Mouse (Mus musculus): ENCODE data around the gene Cep164. TPM values are rescaled to one million over a fixed set of nuclear protein-coding genes. Genes with fewer than 3 reads are reported as not detected.

Cep164 gene
- 18.0 and 20.6 TPM in 2 replicates for total RNA-seq (2023)

GRCm38 (mm10) chr9:45828291-45828963 lies at the start of gene Cep164:
TSS of gene Cep164 (minus strand) at chr9:45828691.

DNA sequence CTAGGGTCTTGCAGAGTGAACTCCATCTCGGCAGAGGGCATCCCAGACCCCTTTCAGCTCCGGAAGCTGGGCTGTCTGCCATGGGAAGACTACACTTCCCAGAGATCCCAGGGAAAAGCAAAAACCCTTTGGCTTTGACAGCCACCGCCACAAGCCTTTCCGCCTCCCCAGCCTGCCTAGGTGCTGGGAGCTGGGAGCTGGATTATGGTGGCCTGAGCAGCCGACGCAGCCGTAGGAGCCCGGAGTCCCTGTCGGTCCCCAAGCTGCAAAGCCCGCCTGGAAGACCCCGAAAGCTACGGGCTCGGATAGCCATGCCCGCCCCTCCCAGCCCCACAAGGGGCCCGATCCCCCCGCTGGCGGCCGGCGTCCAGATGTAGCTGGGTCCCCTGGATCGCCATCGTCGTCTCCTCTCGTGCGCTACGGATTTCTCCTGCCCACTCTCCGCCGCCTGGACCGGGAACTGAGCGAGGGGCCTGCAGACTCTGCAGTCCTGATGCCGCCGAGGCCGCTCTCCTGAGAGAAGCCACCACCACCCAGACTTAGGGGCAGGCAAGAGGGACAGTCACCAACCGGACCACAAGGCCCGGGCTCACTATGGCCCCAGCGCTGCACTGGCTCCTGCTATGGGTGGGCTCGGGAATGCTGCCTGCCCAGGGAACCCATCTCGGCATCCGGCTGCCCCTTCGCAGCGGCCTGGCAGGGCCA lies 10.1 kb upstream of the Cep164 start, which contains the start of gene Bace1:
TSS of gene Bace1 (plus strand) at position 147 of the 705 bp plus-strand sequence.

Other genes with a start within 250 kb of the Cep164 start
- gene Bace1, start 9.9 kb upstream of the Cep164 start, total RNA-seq (2023) = 9.8 and 24.2 TPM in 2 replicates
- 80.0 and 110 TPM in 2 replicates for gene Pcsk7, start 77.8 kb upstream of the Cep164 start, total RNA-seq (2023)
- 27.3 and 30.6 TPM in 2 replicates for gene Rnf214, start 78.2 kb upstream of the Cep164 start, total RNA-seq (2023)
- gene Tagln, start 107.4 kb upstream of the Cep164 start, total RNA-seq (2023) = 0.66 TPM in 1 of 2 replicates, not detected in the other
- gene Sidt2, start 126.6 kb upstream of the Cep164 start, total RNA-seq (2023) = 292 and 376 TPM in 2 replicates
- 46.9 and 67.4 TPM in 2 replicates for gene Pafah1b2, start 184.0 kb upstream of the Cep164 start, total RNA-seq (2023)
- gene Sik3, start 184.1 kb upstream of the Cep164 start, total RNA-seq (2023) = 66.4 and 75.0 TPM in 2 replicates